Mouse (Mus musculus): ENCODE measurements around the gene Col4a3bp. TPM values are rescaled to one million over a fixed set of nuclear protein-coding genes. Genes with fewer than 3 reads are reported as not detected.

Gene Col4a3bp
- polyA plus RNA-seq (2015; fragmentation: Nextera tagmentation; extraction: Ambion mirVana), result 6.2 and 6.8 TPM in 2 replicates

DNA sequence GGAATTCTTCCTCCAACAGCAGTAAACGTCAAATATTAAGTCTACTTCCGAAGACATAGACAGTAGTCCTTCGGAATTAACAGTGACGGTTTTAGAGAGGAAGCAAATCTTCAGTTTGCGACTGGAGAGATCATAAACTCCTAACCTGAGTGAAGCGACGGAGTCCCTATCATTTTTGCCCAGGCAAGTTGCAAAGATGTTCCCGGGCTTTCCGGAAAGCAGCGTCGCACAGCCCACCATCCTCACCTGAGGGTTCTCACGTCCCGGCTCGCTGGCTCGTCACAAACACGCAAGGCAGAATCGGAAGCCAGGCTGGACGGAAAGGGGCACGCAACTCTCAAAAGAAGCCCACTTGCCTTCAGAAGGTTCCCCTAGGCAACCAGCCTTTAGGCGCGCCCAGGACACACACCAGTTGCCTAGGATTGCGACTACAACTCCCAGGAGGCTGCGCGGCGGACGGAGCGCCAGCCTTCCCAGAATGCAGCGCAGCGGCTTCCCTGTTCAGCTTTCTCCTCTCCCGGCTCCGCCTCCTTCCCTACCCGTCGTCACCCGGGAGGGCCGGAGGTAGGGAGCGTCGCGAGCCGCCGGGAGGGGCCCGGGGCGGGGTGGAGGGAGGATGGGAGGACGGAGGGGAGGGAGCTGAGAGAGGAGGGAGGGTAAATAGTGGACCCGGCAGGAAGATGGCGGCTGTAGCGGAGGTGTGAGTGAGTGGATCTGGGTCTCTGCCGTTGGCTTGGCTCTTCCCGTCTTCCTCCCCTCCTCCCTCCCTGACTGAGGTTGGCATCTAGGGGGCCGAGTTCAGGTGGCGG lies at the start of gene Col4a3bp, which contains the start of gene Polk:
Col4a3bp (plus strand) TSS at position 538 of the 809 bp plus-strand sequence.
Polk (minus strand) TSS at position 499 of the 809 bp plus-strand sequence.

DNA sequence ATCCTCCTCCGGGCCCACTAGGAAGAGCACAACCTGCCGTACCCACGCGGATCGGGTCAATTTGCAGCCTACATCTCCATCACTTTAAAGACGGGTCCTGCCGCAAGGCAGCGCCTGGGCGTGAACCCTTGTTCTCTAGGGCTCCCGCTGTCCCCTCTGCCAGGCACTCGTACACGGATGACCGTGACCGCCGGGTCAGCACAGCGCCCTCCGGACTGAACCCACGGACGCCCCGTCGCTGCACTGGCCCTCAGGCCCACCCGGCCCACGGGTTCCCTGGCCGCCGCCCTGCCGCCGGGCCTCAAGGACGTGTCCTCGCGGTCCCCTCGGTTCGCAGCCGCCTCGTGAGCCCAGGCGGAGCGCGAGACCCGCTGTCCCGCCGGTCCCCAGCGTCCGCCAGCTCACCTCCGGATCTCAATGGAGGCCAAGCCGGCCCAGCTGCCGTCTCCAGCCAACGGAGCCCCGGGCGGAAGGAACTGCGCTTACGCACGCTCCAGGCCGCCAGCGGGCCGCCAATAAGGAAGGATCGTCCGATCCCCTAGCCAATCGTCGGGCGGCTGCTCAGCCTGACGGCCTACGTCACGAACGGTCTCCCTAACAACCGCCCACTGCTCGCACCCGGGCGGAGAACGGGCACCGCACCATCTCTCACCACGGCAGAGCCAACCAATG lies 128.1 kb downstream of the Col4a3bp start, which contains the start of gene Hmgcr:
Hmgcr (minus strand) TSS at position 531 of the 672 bp plus-strand sequence.

Other genes starting within 250 kb of the Col4a3bp start
- gene Poc5, start 154.3 kb upstream of the Col4a3bp start, polyA plus RNA-seq (2015; fragmentation: Nextera tagmentation; extraction: Ambion mirVana), result 7.0 and 7.3 TPM in 2 replicates
- 0.10 TPM in 1 of 2 replicates, not detected in the other for gene Ankdd1b, start 71.4 kb upstream of the Col4a3bp start, polyA plus RNA-seq (2015; fragmentation: Nextera tagmentation; extraction: Ambion mirVana)
- not detected in 2 replicates for gene Gm17622, start 51.9 kb upstream of the Col4a3bp start, polyA plus RNA-seq (2015; fragmentation: Nextera tagmentation; extraction: Ambion mirVana)
- gene Polk, start within 50 bp of the Col4a3bp start, polyA plus RNA-seq (2015; fragmentation: Nextera tagmentation; extraction: Ambion mirVana), result 4.7 and 4.9 TPM in 2 replicates
- 15.3 and 17.8 TPM in 2 replicates for gene Hmgcr, start 128.3 kb downstream of the Col4a3bp start, polyA plus RNA-seq (2015; fragmentation: Nextera tagmentation; extraction: Ambion mirVana)
- 0.15 TPM in 1 of 2 replicates, not detected in the other for gene Ankrd31, start 205.7 kb downstream of the Col4a3bp start, polyA plus RNA-seq (2015; fragmentation: Nextera tagmentation; extraction: Ambion mirVana)

All from spleen, postnatal 0 days (tissue).